9 mouse cellular contexts compared by ENCODE assay signal in genomic region chr2:45100628-45101027, GRCm38 (mm10). TPM values are rescaled to one million over a fixed set of nuclear protein-coding genes. Genes with fewer than 3 reads are reported as not detected.
DNase-seq lines count a peak whose midpoint lies in the region; ATAC-seq and TF ChIP-seq lines count a peak whose summit lies in the region.
"Had no signal": no experiment of that assay in that cellular context is flagged by ENCODE, and none has a peak within 500 bp of the region (broad histone marks: within the 10 kb centered on the region; RNA-seq: fewer than 3 reads in every experiment).

No protein-coding gene starts in this region.

- H3K4me3 ChIP-seq in kidney, adult 2 months (ENCODE audit: insufficient read depth, low read depth, low read length), result no peak overlapping the region
- H3K4me3 ChIP-seq in kidney, embryonic 15.5 days (replicated peaks), result no peak overlapping the region
- no peak overlapping the region for H3K4me3 ChIP-seq in macrophage (ENCODE audit: inconsistent target)
- H3K4me3 ChIP-seq: midbrain, embryonic 15.5 days had no signal

- no peak for ATAC-seq in kidney, embryonic 15.5 days (replicated peaks; ENCODE audit: low FRiP score)
- ATAC-seq in erythroblast, adult 5-6 weeks (replicated peaks; ENCODE audit: low FRiP score, poor library complexity, severe bottlenecking), result peak; percentile 84
- ATAC-seq: midbrain, embryonic 15.5 days had no signal

- H3K4me2 ChIP-seq in kidney, embryonic 15.5 days, result no peak overlapping the region
- H3K4me2 ChIP-seq: midbrain, embryonic 15.5 days had no signal

- H3K36me3 ChIP-seq in kidney, adult 2 months (ENCODE audit: control insufficient read depth, insufficient read depth, low read length), result no peaks in the 10 kb centered on the region
- H3K36me3 ChIP-seq in kidney, embryonic 15.5 days, result peaks cover 7% of the 10 kb centered on the region; the same call in 1 of the 2 replicates
- peaks cover 57% of the 10 kb centered on the region for H3K36me3 ChIP-seq in macrophage (ENCODE audit: inconsistent target)
- H3K36me3 ChIP-seq: midbrain, embryonic 15.5 days had no signal

- peaks cover 100% of the 10 kb centered on the region for H3K79me2 ChIP-seq in macrophage (ENCODE audit: inconsistent target)

- TF ChIP-seq CTCF in kidney, adult 2 months (conservative IDR thresholded peaks at IDR 0.05; ENCODE audit: insufficient read depth, insufficient read length, low read depth, low read length), result no peak

- TF ChIP-seq POLR2A in kidney, adult 2 months (IDR thresholded peaks at IDR 0.05; ENCODE audit: low read depth, low read length), result no peak

- WGBS in kidney, adult 2 months, result 61% methylated on average over 7 of the region's 7 CpGs
- 54% methylated on average over 7 of the region's 7 CpGs for WGBS in kidney, embryonic 15.5 days
- 12% methylated on average over 7 of the region's 7 CpGs for WGBS in macrophage (ENCODE audit: missing documents)

- no peaks in the 10 kb centered on the region for H3K9me3 ChIP-seq in kidney, embryonic 15.5 days (replicated peaks)
- H3K9me3 ChIP-seq: midbrain, embryonic 15.5 days had no signal

- no peak for DNase-seq in kidney, adult 2 months
- DNase-seq in Muller cell, postnatal 12 days (ENCODE audit: inconsistent ontology term), result peak; percentile 64
- no peak for DNase-seq in urinary bladder, postnatal 4 days (ENCODE audit: low spot score in 2 of 2)
- DNase-seq in spleen, postnatal 10 days (ENCODE audit: low spot score in 2 of 2), result no peak
- DNase-seq: cerebellum, adult 11 months had no signal

- no peaks in the 10 kb centered on the region for H3K27me3 ChIP-seq in kidney, adult 2 months (replicated peaks; ENCODE audit: control insufficient read depth, insufficient read depth, low read length)
- H3K27me3 ChIP-seq in kidney, embryonic 15.5 days, result peaks cover 6% of the 10 kb centered on the region; the same call in 1 of the 2 replicates
- H3K27me3 ChIP-seq: midbrain, embryonic 15.5 days had no signal

- H3K9ac ChIP-seq in kidney, embryonic 15.5 days, result no peak overlapping the region
- H3K9ac ChIP-seq: midbrain, embryonic 15.5 days had no signal

- H3K27ac ChIP-seq in kidney, adult 2 months (ENCODE audit: insufficient read depth, low read depth, low read length), result peak overlapping the region; percentile 7; the same call in 1 of the 2 replicates
- H3K27ac ChIP-seq in kidney, embryonic 15.5 days, result no peak overlapping the region
- peak overlapping the region; percentile 48 for H3K27ac ChIP-seq in macrophage
- H3K27ac ChIP-seq: midbrain, embryonic 15.5 days had no signal

- peaks cover 30% of the 10 kb centered on the region for H3K4me1 ChIP-seq in kidney, adult 2 months (ENCODE audit: control insufficient read depth, insufficient read depth, low read length)
- peaks cover 75% of the 10 kb centered on the region for H3K4me1 ChIP-seq in kidney, embryonic 15.5 days

RNA-seq across cellular contexts. Expression of gene Zeb2, which starts 16.6 kb away (rescaled TPM):
- polyA plus RNA-seq in kidney, adult 2 months (2012; rRNA removed), result 22.7 and 25.6 TPM in 2 replicates
- 51.1 and 57.1 TPM in 2 replicates for polyA plus RNA-seq in kidney, embryonic 15.5 days (2015; fragmentation: Nextera tagmentation; extraction: Ambion mirVana)
- 33.2 and 42.6 TPM in 2 replicates for total RNA-seq in erythroblast, adult 5-6 weeks (2015; ENCODE audit: low replicate concordance)
- total RNA-seq in erythroblast, adult 5-6 weeks (2017; ENCODE audit: low replicate concordance), result 39.3 and 42.8 TPM in 2 replicates
- total RNA-seq in macrophage (2018; cell fraction: chromatin; rRNA removed), result 1,000 to 10,000 TPM; 2,413 to 6,939 (median 3,772) TPM
- 100 to 1,000 TPM; 305 to 558 (median 425) TPM for total RNA-seq in macrophage (2018; cell fraction: cytosol; rRNA removed)
- 1,000 to 10,000 TPM; 1,334 to 4,677 (median 2,196) TPM for total RNA-seq in macrophage (2018; cell fraction: nucleus; rRNA removed)
- polyA plus RNA-seq in macrophage (2018), result 134 to 164 TPM (median 138 TPM) in 3 replicates
